In genomic region chr3:148676025-148676424, GRCm38 (mm10) we compare ENCODE assay signal across 11 mouse cellular contexts.
DNase-seq lines count a peak whose midpoint lies in the region; ATAC-seq and TF ChIP-seq lines count a peak whose summit lies in the region.
"Had no signal": no experiment of that assay in that cellular context is flagged by ENCODE, and none has a peak within 500 bp of the region (broad histone marks: within the 10 kb centered on the region; RNA-seq: fewer than 3 reads in every experiment).

No protein-coding gene starts in this region.

- 70% methylated on average over 2 of the region's 2 CpGs for WGBS in intestine, postnatal 0 days
- 72% methylated on average over 2 of the region's 2 CpGs for WGBS in intestine, embryonic 15.5 days
- WGBS in midbrain, embryonic 14.5 days, result 66% methylated on average over 2 of the region's 2 CpGs
- 60% methylated on average over 2 of the region's 2 CpGs for WGBS in midbrain, embryonic 16.5 days
- WGBS in stomach, postnatal 0 days, result 76% methylated on average over 2 of the region's 2 CpGs

- no peak overlapping the region for H3K27ac ChIP-seq in intestine, postnatal 0 days (ENCODE audit: low read depth, low read length)
- no peak overlapping the region for H3K27ac ChIP-seq in intestine, embryonic 15.5 days
- no peak overlapping the region for H3K27ac ChIP-seq in midbrain, embryonic 14.5 days (replicated peaks; ENCODE audit: low read depth, low read length)
- no peak overlapping the region for H3K27ac ChIP-seq in midbrain, embryonic 16.5 days (ENCODE audit: low read length)
- H3K27ac ChIP-seq in stomach, postnatal 0 days (replicated peaks), result no peak overlapping the region
- H3K27ac ChIP-seq: forebrain, embryonic 13.5 days; hindbrain, embryonic 12.5 days had no signal

- H3K9me3 ChIP-seq in intestine, postnatal 0 days (ENCODE audit: control insufficient read depth), result no peaks in the 10 kb centered on the region
- H3K9me3 ChIP-seq in intestine, embryonic 15.5 days, result no peaks in the 10 kb centered on the region
- H3K9me3 ChIP-seq in midbrain, embryonic 14.5 days (ENCODE audit: control insufficient read depth, low read length), result no peaks in the 10 kb centered on the region
- H3K9me3 ChIP-seq in midbrain, embryonic 16.5 days (replicated peaks; ENCODE audit: control insufficient read depth, low read length, poor library complexity, severe bottlenecking), result no peaks in the 10 kb centered on the region
- no peaks in the 10 kb centered on the region for H3K9me3 ChIP-seq in stomach, postnatal 0 days (ENCODE audit: control insufficient read depth, low read length)
- H3K9me3 ChIP-seq: forebrain, embryonic 13.5 days; hindbrain, embryonic 12.5 days had no signal

- no peaks in the 10 kb centered on the region for H3K36me3 ChIP-seq in intestine, postnatal 0 days (ENCODE audit: control insufficient read depth, insufficient read depth)
- no peaks in the 10 kb centered on the region for H3K36me3 ChIP-seq in intestine, embryonic 15.5 days
- no peaks in the 10 kb centered on the region for H3K36me3 ChIP-seq in midbrain, embryonic 14.5 days (ENCODE audit: control insufficient read depth, insufficient read depth, low read length)
- no peaks in the 10 kb centered on the region for H3K36me3 ChIP-seq in midbrain, embryonic 16.5 days (ENCODE audit: control insufficient read depth, insufficient read depth, low read length)
- no peaks in the 10 kb centered on the region for H3K36me3 ChIP-seq in stomach, postnatal 0 days (ENCODE audit: control insufficient read depth, insufficient read depth, low read length)
- H3K36me3 ChIP-seq: G1E; hindbrain, embryonic 12.5 days had no signal

- in situ Hi-C loops in Patski (cut with MboI; ENCODE audit: low pct_unique_long_range_greater_than_20kb), result no loop called here

- TF ChIP-seq CTCF in intestine, postnatal 0 days (IDR thresholded peaks at IDR 0.05; ENCODE audit: low read depth), result peak; percentile 42
- peak; percentile 53 for TF ChIP-seq CTCF in Patski (IDR thresholded peaks at IDR 0.05)
- TF ChIP-seq CTCF in stomach, postnatal 0 days (IDR thresholded peaks at IDR 0.05; ENCODE audit: low read depth), result peak; percentile 52

- no peaks in the 10 kb centered on the region for H3K27me3 ChIP-seq in intestine, postnatal 0 days (replicated peaks; ENCODE audit: control insufficient read depth, insufficient read depth, low read length)
- H3K27me3 ChIP-seq in intestine, embryonic 15.5 days (replicated peaks), result no peaks in the 10 kb centered on the region
- no peaks in the 10 kb centered on the region for H3K27me3 ChIP-seq in midbrain, embryonic 14.5 days (ENCODE audit: control insufficient read depth, insufficient read depth, low read length)
- no peaks in the 10 kb centered on the region for H3K27me3 ChIP-seq in midbrain, embryonic 16.5 days (ENCODE audit: control insufficient read depth, insufficient read depth, low read depth, low read length)
- H3K27me3 ChIP-seq in Patski, result no peaks in the 10 kb centered on the region
- no peaks in the 10 kb centered on the region for H3K27me3 ChIP-seq in stomach, postnatal 0 days (ENCODE audit: control insufficient read depth, insufficient read depth, low read length)
- H3K27me3 ChIP-seq: forebrain, embryonic 13.5 days; hindbrain, embryonic 12.5 days had no signal

- H3K4me3 ChIP-seq in intestine, postnatal 0 days (ENCODE audit: low read depth, low read length), result no peak overlapping the region
- H3K4me3 ChIP-seq in intestine, embryonic 15.5 days (replicated peaks), result no peak overlapping the region
- no peak overlapping the region for H3K4me3 ChIP-seq in midbrain, embryonic 14.5 days (replicated peaks; ENCODE audit: low read depth, low read length)
- H3K4me3 ChIP-seq in midbrain, embryonic 16.5 days (ENCODE audit: low read depth, low read length), result no peak overlapping the region
- no peak overlapping the region for H3K4me3 ChIP-seq in stomach, postnatal 0 days (ENCODE audit: low read depth, low read length)
- H3K4me3 ChIP-seq: forebrain, embryonic 13.5 days; hindbrain, embryonic 12.5 days had no signal

- CTCF ChIA-PET in Patski (lab: Charles Lee), result interaction anchor here (1.5 to 1.6 kb wide), 2 partner anchors 8 to 56 kb away, joined by 3 to 6 read pairs; no protein-coding TSS in a partner anchor

- H3K4me2 ChIP-seq in intestine, postnatal 0 days (replicated peaks; ENCODE audit: low read depth), result no peak overlapping the region
- no peak overlapping the region for H3K4me2 ChIP-seq in intestine, embryonic 15.5 days (replicated peaks)
- no peak overlapping the region for H3K4me2 ChIP-seq in midbrain, embryonic 14.5 days (ENCODE audit: low read length)
- H3K4me2 ChIP-seq in midbrain, embryonic 16.5 days (ENCODE audit: low read length), result no peak overlapping the region
- H3K4me2 ChIP-seq in stomach, postnatal 0 days (replicated peaks; ENCODE audit: low read depth), result no peak overlapping the region
- H3K4me2 ChIP-seq: forebrain, embryonic 13.5 days; hindbrain, embryonic 12.5 days had no signal

- peak; percentile 28 for DNase-seq in midbrain, embryonic 14.5 days
- no peak for DNase-seq in Patski (ENCODE audit: low read depth, low spot score)
- DNase-seq in stomach, postnatal 0 days (ENCODE audit: low spot score), result no peak
- DNase-seq in cerebellum, adult 8-10 months, result no peak
- DNase-seq: adrenal gland, adult 8-10 months had no signal

- POLR2A ChIA-PET in Patski (lab: Charles Lee), result no interaction called here

- no peak for TF ChIP-seq EP300 in stomach, postnatal 0 days (optimal IDR thresholded peaks at IDR 0.05)

- no peak overlapping the region for H3K9ac ChIP-seq in intestine, postnatal 0 days (ENCODE audit: low read depth, low read length)
- no peak overlapping the region for H3K9ac ChIP-seq in intestine, embryonic 15.5 days
- no peak overlapping the region for H3K9ac ChIP-seq in midbrain, embryonic 14.5 days (replicated peaks; ENCODE audit: low read length)
- no peak overlapping the region for H3K9ac ChIP-seq in midbrain, embryonic 16.5 days (ENCODE audit: low read depth, low read length)
- no peak overlapping the region for H3K9ac ChIP-seq in stomach, postnatal 0 days (ENCODE audit: low read length)
- H3K9ac ChIP-seq: forebrain, embryonic 13.5 days; hindbrain, embryonic 12.5 days had no signal

- H3K4me1 ChIP-seq in intestine, postnatal 0 days (replicated peaks; ENCODE audit: control insufficient read depth, insufficient read depth, low read length), result no peaks in the 10 kb centered on the region
- H3K4me1 ChIP-seq in intestine, embryonic 15.5 days (replicated peaks), result no peaks in the 10 kb centered on the region
- H3K4me1 ChIP-seq in midbrain, embryonic 14.5 days (ENCODE audit: control insufficient read depth, insufficient read depth, low read length), result no peaks in the 10 kb centered on the region
- no peaks in the 10 kb centered on the region for H3K4me1 ChIP-seq in midbrain, embryonic 16.5 days (ENCODE audit: control insufficient read depth, insufficient read depth, low read length)
- H3K4me1 ChIP-seq in stomach, postnatal 0 days (replicated peaks; ENCODE audit: control insufficient read depth, insufficient read depth), result no peaks in the 10 kb centered on the region
- H3K4me1 ChIP-seq: forebrain, embryonic 13.5 days; hindbrain, embryonic 12.5 days had no signal

- ATAC-seq in intestine, postnatal 0 days, result no peak
- ATAC-seq in intestine, embryonic 15.5 days, result no peak
- ATAC-seq in midbrain, embryonic 14.5 days (ENCODE audit: low FRiP score, low TSS enrichment), result no peak
- ATAC-seq in midbrain, embryonic 16.5 days, result no peak
- no peak for ATAC-seq in Patski
- no peak for ATAC-seq in stomach, postnatal 0 days (ENCODE audit: low FRiP score, low TSS enrichment)
- ATAC-seq: forebrain, embryonic 13.5 days had no signal
